Mouse (Mus musculus) lung, adult 2 months (tissue): ENCODE results near the gene Emilin2.

Experiments used
- CTCF ChIP-seq: fragments of 200-500 bp; IDR thresholded peaks from 2 replicates; pipeline ENCODE4 v1.5.1; 2011; ENCODE audit warnings: mild to moderate bottlenecking, low read length, control low read depth; ENCODE audit not compliant: insufficient read depth
- POLR2A ChIP-seq: fragments of 200-500 bp; IDR thresholded peaks from 2 replicates; pipeline ENCODE4 v1.6.1; 2011; ENCODE audit warnings: low read depth, mild to moderate bottlenecking, control low read depth, low read length, borderline replicate concordance; ENCODE audit errors: extremely low read depth

DNA sequence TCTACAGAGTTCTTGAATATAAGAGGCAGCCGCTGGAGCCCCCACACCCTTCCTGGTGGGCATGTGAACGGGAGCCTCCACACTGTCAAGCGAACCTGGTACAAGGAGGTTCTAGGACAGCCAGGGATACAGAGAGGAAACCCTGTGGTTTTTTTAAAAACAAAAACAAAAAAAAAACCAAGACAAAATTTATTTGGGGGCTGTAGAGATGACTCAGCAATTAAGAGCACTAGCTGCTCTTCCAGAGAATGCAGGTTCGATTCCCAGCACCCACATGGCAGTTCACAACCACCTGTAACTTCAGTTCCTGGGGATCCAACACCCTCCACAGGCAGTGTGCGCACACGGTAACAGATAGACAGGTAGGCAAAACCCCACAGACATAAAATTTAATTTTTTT, 26.8 kb upstream of the Emilin2 start:
- TF ChIP-seq CTCF, result no peak
- TF ChIP-seq POLR2A, result no peak
